In the genomic region with DNA sequence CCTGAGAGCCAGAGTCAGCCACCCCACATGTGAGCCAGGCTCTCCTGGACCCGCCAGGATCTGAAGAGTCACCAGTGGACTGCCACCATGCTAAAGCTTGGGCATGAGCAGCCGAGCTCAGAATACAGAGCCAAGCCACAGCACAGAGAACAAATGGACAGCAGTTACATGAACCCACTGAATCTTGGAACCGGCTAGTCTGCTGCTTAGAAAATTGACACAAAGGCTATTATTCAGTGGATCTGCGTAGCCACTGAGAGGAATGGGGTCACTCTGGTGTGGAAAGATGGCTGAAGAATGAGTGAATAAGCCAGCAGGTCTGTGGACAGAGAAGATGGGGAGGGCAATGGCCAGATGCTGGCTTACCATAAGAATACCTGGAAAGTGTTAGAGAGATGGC, we compare ENCODE assay signal across 21 mouse cellular contexts. TPM values are rescaled to one million over a fixed set of nuclear protein-coding genes. Genes with fewer than 3 reads are reported as not detected.
DNase-seq lines count a peak whose midpoint lies in the region; ATAC-seq and TF ChIP-seq lines count a peak whose summit lies in the region.
"Had no signal": no experiment of that assay in that cellular context is flagged by ENCODE, and none has a peak within 500 bp of the region (broad histone marks: within the 10 kb centered on the region; RNA-seq: fewer than 3 reads in every experiment).

No protein-coding gene starts in this region.

- 0 out of 2 replicates have a peak overlapping the region, but pooled peaks have one; percentile 19 for H3K27ac ChIP-seq in cerebellum, adult 2 months (ENCODE audit: insufficient read depth, low read length)
- peak overlapping the region; percentile 62; the same call in 1 of the 2 replicates for H3K27ac ChIP-seq in layer of hippocampus, adult 2 months
- H3K27ac ChIP-seq in hindbrain, embryonic 15.5 days (replicated peaks), result 0 out of 2 replicates have a peak overlapping the region, but pooled peaks have one; percentile 23
- no peak overlapping the region for H3K27ac ChIP-seq in liver, embryonic 12.5 days
- H3K27ac ChIP-seq: embryonic facial prominence, embryonic 12.5 days; forebrain, embryonic 13.5 days; heart, embryonic 13.5 days had no signal

- no peak overlapping the region for H3K9ac ChIP-seq in hindbrain, embryonic 15.5 days
- no peak overlapping the region for H3K9ac ChIP-seq in liver, embryonic 12.5 days
- H3K9ac ChIP-seq: embryonic facial prominence, embryonic 12.5 days; forebrain, embryonic 13.5 days; forebrain, postnatal 0 days had no signal

- H3K27me3 ChIP-seq in cerebellum, adult 2 months (ENCODE audit: control insufficient read depth, insufficient read depth, low read length), result no peaks in the 10 kb centered on the region
- H3K27me3 ChIP-seq in hindbrain, embryonic 15.5 days, result no peaks in the 10 kb centered on the region
- no peaks in the 10 kb centered on the region for H3K27me3 ChIP-seq in liver, embryonic 12.5 days (replicated peaks)
- H3K27me3 ChIP-seq: embryonic facial prominence, embryonic 12.5 days; forebrain, embryonic 13.5 days; heart, embryonic 13.5 days had no signal

- no peaks in the 10 kb centered on the region for H3K9me3 ChIP-seq in hindbrain, embryonic 15.5 days
- H3K9me3 ChIP-seq in liver, embryonic 12.5 days (replicated peaks), result no peaks in the 10 kb centered on the region
- H3K9me3 ChIP-seq: embryonic facial prominence, embryonic 12.5 days; forebrain, embryonic 13.5 days; heart, embryonic 13.5 days had no signal

- peaks cover 13% of the 10 kb centered on the region for H3K4me1 ChIP-seq in cerebellum, adult 2 months (ENCODE audit: control insufficient read depth, insufficient read depth, low read length)
- H3K4me1 ChIP-seq in hindbrain, embryonic 15.5 days (replicated peaks), result peaks cover 24% of the 10 kb centered on the region
- H3K4me1 ChIP-seq in liver, embryonic 12.5 days, result peaks cover 33% of the 10 kb centered on the region

- no peak overlapping the region for H3K4me3 ChIP-seq in cerebellum, adult 2 months (replicated peaks; ENCODE audit: insufficient read depth, low read depth, low read length)
- H3K4me3 ChIP-seq in layer of hippocampus, adult 2 months, result no peak overlapping the region
- H3K4me3 ChIP-seq in hindbrain, embryonic 15.5 days, result no peak overlapping the region
- H3K4me3 ChIP-seq in liver, embryonic 12.5 days, result no peak overlapping the region
- H3K4me3 ChIP-seq: embryonic facial prominence, embryonic 12.5 days; forebrain, embryonic 13.5 days; heart, embryonic 13.5 days had no signal

- 87% methylated on average over 4 of the region's 4 CpGs for WGBS in cerebellum, adult 2 months
- WGBS in hindbrain, embryonic 15.5 days, result 58% methylated on average over 4 of the region's 4 CpGs
- WGBS in liver, embryonic 12.5 days (ENCODE audit: insufficient replicate concordance), result 62% methylated on average over 4 of the region's 4 CpGs

- no peak overlapping the region for H3K4me2 ChIP-seq in hindbrain, embryonic 15.5 days
- no peak overlapping the region for H3K4me2 ChIP-seq in liver, embryonic 12.5 days
- H3K4me2 ChIP-seq: embryonic facial prominence, embryonic 12.5 days; forebrain, embryonic 13.5 days; heart, embryonic 13.5 days had no signal

- no peak for ATAC-seq in hindbrain, embryonic 15.5 days (ENCODE audit: low FRiP score, low read depth)
- no peak for ATAC-seq in activated CD4-positive, CD25-positive, alpha-beta regulatory T cell, adult 4 months
- no peak for ATAC-seq in liver, embryonic 12.5 days
- ATAC-seq: CD4-positive, CD25-positive, alpha-beta regulatory T cell, adult 4 months; forebrain, embryonic 13.5 days; forebrain, postnatal 0 days; intestine, embryonic 16.5 days had no signal

- TF ChIP-seq POLR2A in cerebellum, adult 2 months (IDR thresholded peaks at IDR 0.05; ENCODE audit: borderline replicate concordance, insufficient read depth, low read length), result no peak

- no peak for DNase-seq in cerebellum, adult 2 months
- no peak for DNase-seq in cerebellum, adult 9-10 months
- DNase-seq in layer of hippocampus, adult 2 months (ENCODE audit: low spot score in 2 of 2), result no peak
- DNase-seq in layer of hippocampus, adult 9-10 months (ENCODE audit: low spot score), result no peak
- peak; percentile 88 for DNase-seq in Muller cell, postnatal 12 days (ENCODE audit: inconsistent ontology term)
- DNase-seq: adrenal gland, postnatal 14 days; B cell, adult 2 months; cerebellum, adult 18-20 months; cerebellum, postnatal 14 days; forebrain, postnatal 0 days; gastrocnemius, postnatal 36 days; heart, postnatal 36 days had no signal

- no peaks in the 10 kb centered on the region for H3K36me3 ChIP-seq in hindbrain, embryonic 15.5 days
- H3K36me3 ChIP-seq in liver, embryonic 12.5 days, result no peaks in the 10 kb centered on the region
- H3K36me3 ChIP-seq: G1E had no signal

- TF ChIP-seq CTCF in cerebellum, adult 2 months (IDR thresholded peaks at IDR 0.05; ENCODE audit: borderline replicate concordance, insufficient read depth, low read depth, low read length), result no peak
- no peak for TF ChIP-seq CTCF in layer of hippocampus, adult 2 months (conservative IDR thresholded peaks at IDR 0.05)

RNA-seq across cellular contexts. Expression of a gene that starts 12.7 kb away (rescaled TPM):
- polyA plus RNA-seq in cerebellum, adult 2 months (2012; rRNA removed), result 303 and 370 TPM in 2 replicates
- total RNA-seq in layer of hippocampus, adult 2 months (2021), result 10 to 100 TPM; 42.2 to 45.6 TPM
- polyA plus RNA-seq in hindbrain, embryonic 15.5 days (2015; fragmentation: Nextera tagmentation; extraction: Ambion mirVana), result 54.2 and 54.4 TPM in 2 replicates
- under 1 TPM; 0.08 to 0.23 TPM for polyA plus RNA-seq in activated CD4-positive, CD25-positive, alpha-beta regulatory T cell, adult 4 months (2017; shearing (Covaris generic))
- 23.3 and 26.4 TPM in 2 replicates for polyA plus RNA-seq in liver, embryonic 12.5 days (2016; fragmentation: Nextera tagmentation; extraction: Ambion mirVana)
- polyA plus RNA-seq: G1E had no signal

Comparison
In these comparisons a context has a peak if more than half of its experiments do, and no peak if none do; other contexts are left out.
1. RNA of a gene that starts 12.7 kb away (polyA plus RNA-seq): 303 to 370 TPM in cerebellum, adult 2 months, 54.2 to 54.4 TPM in hindbrain, embryonic 15.5 days and 23.3 to 26.4 TPM in liver, embryonic 12.5 days; 0.08 to 0.23 TPM in activated CD4-positive, CD25-positive, alpha-beta regulatory T cell, adult 4 months; every median in the first group is over 10 times any median in the second.